Mouse (Mus musculus) brain, embryonic 14.5 days (tissue): ENCODE measurements around the gene Baat.

ENCODE experiments used
- CTCF ChIP-seq: fragments of 200-500 bp; IDR thresholded peaks from 2 replicates; pipeline ENCODE4 v1.5.1; 2012; ENCODE audit warnings: inconsistent platforms, mild to moderate bottlenecking, moderate library complexity, borderline replicate concordance; ENCODE audit not compliant: insufficient read depth, insufficient read length; ENCODE audit errors: extremely low read depth
- POLR2A ChIP-seq: fragments of 200-500 bp; IDR thresholded peaks from 2 replicates; pipeline ENCODE4 v1.6.1; 2012; ENCODE audit warnings: mild to moderate bottlenecking, inconsistent platforms, borderline replicate concordance; ENCODE audit not compliant: poor library complexity, insufficient read depth, insufficient read length, severe bottlenecking; ENCODE audit errors: extremely low read depth

DNA sequence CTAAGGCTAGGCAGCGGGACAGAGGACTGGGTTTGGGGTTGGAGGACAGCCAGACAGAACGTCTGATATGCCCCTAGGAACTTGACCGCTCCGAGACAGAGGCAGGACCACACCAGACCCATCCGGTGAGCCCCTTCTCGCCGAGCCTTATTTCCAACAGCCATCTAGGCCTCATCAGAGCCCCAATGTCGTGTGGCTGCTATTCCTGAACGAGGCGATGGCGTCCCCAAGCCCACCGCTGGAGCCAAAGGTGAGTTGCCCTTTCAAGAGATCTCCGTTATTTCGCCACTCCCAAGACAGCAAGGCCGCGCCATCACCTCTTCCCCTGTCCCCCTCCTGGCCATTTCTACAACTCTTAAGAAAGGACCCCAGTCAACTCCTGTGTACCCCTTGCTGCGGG is 15.0 kb upstream of the Baat start:
- TF ChIP-seq POLR2A: no peak
- peak; percentile 33; the same call in 1 of the 2 replicates for TF ChIP-seq CTCF
